Mouse (Mus musculus) neural tube, embryonic 12.5 days (tissue): ENCODE data around the gene Cryge. TPM values are rescaled to one million over a fixed set of nuclear protein-coding genes. Genes with fewer than 3 reads are reported as not detected.

Experiments
- ATAC-seq: fragments of 200-750 bp; cut with Nextera tagmentation; 2 replicates; pipeline ENCODE4 v1.8.0; 2017; ENCODE audit warnings: low read depth, mild to moderate bottlenecking, moderate TSS enrichment, moderate library complexity; ENCODE audit not compliant: low FRiP score
- H3K27ac ChIP-seq: fragments of 300-500 bp; sonication (generic); 2 replicates; pipeline ENCODE4 v1.5.1; 2016
- H3K27me3 ChIP-seq: fragments of 300-500 bp; sonication (generic); replicated peaks from 2 replicates; pipeline ENCODE4 v1.6.1; 2016; ENCODE audit warnings: mild to moderate bottlenecking
- H3K36me3 ChIP-seq: fragments of 300-500 bp; sonication (generic); 2 replicates; pipeline ENCODE4 v1.6.1; 2016; ENCODE audit warnings: mild to moderate bottlenecking
- H3K4me1 ChIP-seq: fragments of 300-500 bp; sonication (generic); 2 replicates; pipeline ENCODE4 v1.6.1; 2016
- H3K4me2 ChIP-seq: fragments of 300-500 bp; sonication (generic); replicated peaks from 2 replicates; pipeline ENCODE4 v1.6.1; 2016; ENCODE audit warnings: mild to moderate bottlenecking
- H3K4me3 ChIP-seq: fragments of 300-500 bp; sonication (generic); 2 replicates; pipeline ENCODE4 v1.5.1; 2016
- H3K9ac ChIP-seq: fragments of 300-500 bp; sonication (generic); 2 replicates; pipeline ENCODE4 v1.6.1; 2016; ENCODE audit warnings: mild to moderate bottlenecking
- H3K9me3 ChIP-seq: fragments of 300-500 bp; sonication (generic); 2 replicates; pipeline ENCODE4 v1.6.1; 2016; ENCODE audit warnings: mild to moderate bottlenecking
- WGBS: fragments of 180-500 bp; shearing (Covaris S2); methylation state at CpG from one replicate; pipeline ENCODE4 v1.1.7; 2016; 5-methylcytosine and 5-hydroxymethylcytosine counted together
- polyA plus RNA-seq: library from polyadenylated mRNA; unstranded; fragments of >200 nt; fragmentation: Nextera tagmentation; extraction: Ambion mirVana; gene quantifications from 2 replicates; pipeline ENCODE4 v1.2.1, GENCODE M21; 2016

Gene Cryge
- polyA plus RNA-seq, 1 experiment from 2014 or later: not detected

- H3K27me3 ChIP-seq: no peaks in the 10 kb centered on the region
- no peak overlapping the region for H3K4me3 ChIP-seq
- 82% methylated on average over 4 of the region's 4 CpGs for WGBS
- H3K4me2 ChIP-seq: no peak overlapping the region
- no peak overlapping the region for H3K27ac ChIP-seq
- ATAC-seq: no peak
- no peaks in the 10 kb centered on the region for H3K36me3 ChIP-seq
- H3K9me3 ChIP-seq: no peaks in the 10 kb centered on the region
- no peak overlapping the region for H3K9ac ChIP-seq
- no peaks in the 10 kb centered on the region for H3K4me1 ChIP-seq
Observed at GRCm38 (mm10) chr1:65004526-65004925, 46.4 kb downstream of the Cryge start.

Other genes with a start within 250 kb of the Cryge start
- 12.9 and 13.2 TPM in 2 replicates for gene Plekhm3, start 94.3 kb downstream of the Cryge start, polyA plus RNA-seq
- 0.15 TPM in 1 of 2 replicates, not detected in the other for gene Akr1cl, start 18.4 kb downstream of the Cryge start, polyA plus RNA-seq
- gene Crygd, start 12.3 kb upstream of the Cryge start, polyA plus RNA-seq: not detected in 2 replicates
- not detected in 2 replicates for gene Crygc, start 22.5 kb upstream of the Cryge start, polyA plus RNA-seq
- gene Crygb, start 31.1 kb upstream of the Cryge start, polyA plus RNA-seq: 0.46 TPM in 1 of 2 replicates, not detected in the other
- not detected in 2 replicates for gene Cryga, start 52.2 kb upstream of the Cryge start, polyA plus RNA-seq
- not detected in 2 replicates for gene Gm28845, start 68.4 kb upstream of the Cryge start, polyA plus RNA-seq
- 0.19 TPM in 1 of 2 replicates, not detected in the other for gene D630023F18Rik, start 72.1 kb upstream of the Cryge start, polyA plus RNA-seq
- gene Idh1, start 135.4 kb upstream of the Cryge start, polyA plus RNA-seq: 399 and 409 TPM in 2 replicates
- 16.5 and 18.1 TPM in 2 replicates for gene Pikfyve, start 135.5 kb upstream of the Cryge start, polyA plus RNA-seq
- gene Pth2r, start 230.9 kb upstream of the Cryge start, polyA plus RNA-seq: 4.2 and 4.7 TPM in 2 replicates